Mouse (Mus musculus): Measurements from ENCODE around the gene Bcar3.
A peak's percentile ranks its signal among the peaks of the same experiment; 100 is the strongest.
"Not testable (repeated sequence)": the region's sequence is repeated elsewhere in the genome, so short reads cannot be mapped to it uniquely, and the experiment has no call there.

Gene Bcar3

GRCm38 (mm10) chr3:122387771-122388170, 93.8 kb downstream of the Bcar3 start:
- DNase-seq, result no peak

GRCm38 (mm10) chr3:122389972-122390371, 96.0 kb downstream of the Bcar3 start:
- no peak for DNase-seq

GRCm38 (mm10) chr3:122391098-122391497, 97.2 kb downstream of the Bcar3 start:
- DNase-seq, result no peak

DNA sequence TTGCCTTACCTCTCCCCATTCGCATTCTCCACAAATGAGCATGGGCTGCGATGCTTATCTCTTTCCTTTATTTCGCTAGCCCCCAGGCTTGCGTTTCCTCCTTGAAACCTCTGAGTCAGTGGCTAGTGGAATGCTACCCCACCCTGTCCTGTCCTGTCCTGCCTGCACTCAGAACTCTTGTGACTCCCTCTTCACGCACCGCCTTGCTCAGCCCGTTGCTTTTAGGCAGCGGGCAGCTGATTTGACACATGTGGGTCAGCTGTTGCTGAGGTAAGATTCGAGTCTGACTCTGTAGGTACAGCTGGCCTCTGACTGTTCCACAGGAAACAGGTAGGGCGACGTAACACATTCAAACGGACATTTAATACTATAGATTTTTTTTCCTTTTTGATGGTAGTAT, 97.9 kb downstream of the Bcar3 start:
- no peak for DNase-seq

- not testable (repeated sequence) for DNase-seq
These were observed 99.5 kb downstream of the Bcar3 start for GRCm38 (mm10) chr3:122393411-122393810.

GRCm38 (mm10) chr3:122393836-122394374, 100.0 kb downstream of the Bcar3 start:
- DNase-seq, result no peak

DNA sequence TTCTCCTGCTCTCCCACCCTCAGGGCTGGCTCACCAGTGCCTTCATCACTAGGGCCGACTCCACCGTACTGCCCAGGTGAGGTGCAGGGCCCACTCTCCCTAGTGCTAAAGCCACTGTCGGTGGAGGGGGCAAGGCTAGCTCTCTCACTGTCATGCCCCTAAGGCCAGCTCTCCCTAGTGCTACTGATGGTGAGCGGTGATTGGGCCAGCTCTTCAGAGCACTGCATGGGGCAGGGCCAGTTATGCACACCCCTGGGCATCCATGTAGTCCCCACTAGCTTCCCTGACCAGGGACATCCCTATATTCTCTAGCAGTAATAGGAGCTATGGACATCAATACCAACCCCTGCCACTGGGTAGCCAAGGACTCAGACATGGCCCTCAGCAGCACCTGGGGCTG, 103.0 kb downstream of the Bcar3 start:
- DNase-seq, result no peak

DNA sequence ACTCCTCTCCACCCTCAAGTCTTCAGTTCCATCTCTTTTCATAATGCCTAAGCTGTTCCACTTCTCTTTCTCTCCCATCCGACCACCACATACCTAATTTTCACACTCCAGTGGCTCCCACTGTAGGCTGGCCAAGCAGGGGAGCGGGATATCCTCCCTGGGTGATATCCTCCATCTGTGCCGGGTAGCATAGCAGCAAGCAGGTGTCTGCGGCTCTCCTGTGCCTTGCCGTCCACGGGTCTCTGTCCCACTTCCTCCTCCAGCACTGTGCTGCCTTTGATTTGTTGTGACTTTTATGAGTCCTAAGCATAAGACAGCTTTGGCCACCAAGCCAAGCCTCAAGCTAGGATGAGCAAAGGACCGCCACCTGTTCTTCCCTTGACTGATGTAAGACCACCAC, 103.5 kb downstream of the Bcar3 start:
- no peak for DNase-seq

DNA sequence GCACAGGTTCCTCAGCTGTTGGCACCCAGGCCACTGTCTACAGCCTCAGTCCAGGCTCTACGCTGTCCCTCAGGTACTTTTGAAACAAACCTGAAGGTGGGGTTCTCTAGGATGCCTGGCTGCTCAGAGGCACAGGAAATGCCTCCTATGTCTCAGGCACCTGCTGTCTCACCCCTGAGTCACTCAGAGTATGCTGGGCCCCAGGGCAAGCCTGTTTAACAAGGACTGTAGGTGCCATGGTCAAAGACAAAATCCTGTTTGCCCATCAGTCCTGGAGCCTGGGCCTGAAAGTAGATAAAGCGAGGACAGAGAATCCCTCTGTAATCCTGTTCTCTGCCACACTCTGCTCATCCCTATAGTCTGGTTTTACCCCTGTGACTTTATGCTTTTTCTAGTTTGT, 107.1 kb downstream of the Bcar3 start:
- no peak for DNase-seq

GRCm38 (mm10) chr3:122402143-122402542, 108.2 kb downstream of the Bcar3 start:
- DNase-seq, result no peak

GRCm38 (mm10) chr3:122403860-122404557, 110.1 kb downstream of the Bcar3 start:
- DNase-seq, result no peak

DNA sequence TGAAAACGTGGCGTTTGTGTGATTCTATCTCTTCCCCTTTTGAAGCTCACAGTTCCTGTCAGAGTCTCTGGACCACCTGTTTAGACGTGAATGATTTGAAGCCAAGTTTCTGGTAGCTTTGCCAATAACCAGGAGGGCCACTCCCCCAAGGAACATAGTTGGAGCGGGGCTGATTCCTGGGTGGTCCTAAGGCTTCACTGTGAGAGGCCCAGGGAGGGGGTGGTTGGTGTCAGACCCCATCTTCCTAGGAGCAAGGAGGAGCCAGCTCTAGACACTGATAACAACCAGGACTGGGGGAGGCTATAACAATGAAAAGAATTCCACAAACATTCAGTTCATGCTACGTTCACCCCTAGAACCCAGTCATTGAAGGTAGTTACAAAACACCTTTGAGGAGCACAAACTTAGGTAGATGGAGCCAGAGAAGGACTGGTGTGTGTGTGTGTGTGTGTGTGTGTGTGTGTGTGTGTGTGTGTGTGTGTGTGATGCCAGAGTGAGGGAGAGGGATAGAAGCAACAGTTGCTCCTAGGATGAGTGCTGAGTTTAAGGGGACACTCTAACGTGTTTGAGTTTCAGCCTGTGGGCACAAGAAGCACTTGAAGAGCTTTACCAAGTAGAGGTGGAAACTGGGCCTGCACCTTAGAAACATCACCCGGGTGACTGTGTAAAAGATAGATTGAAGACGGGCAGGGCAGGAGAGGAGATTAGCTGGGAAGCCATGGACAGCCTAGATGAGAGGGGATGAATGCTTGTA, 111.4 kb downstream of the Bcar3 start:
- no peak for DNase-seq

DNA sequence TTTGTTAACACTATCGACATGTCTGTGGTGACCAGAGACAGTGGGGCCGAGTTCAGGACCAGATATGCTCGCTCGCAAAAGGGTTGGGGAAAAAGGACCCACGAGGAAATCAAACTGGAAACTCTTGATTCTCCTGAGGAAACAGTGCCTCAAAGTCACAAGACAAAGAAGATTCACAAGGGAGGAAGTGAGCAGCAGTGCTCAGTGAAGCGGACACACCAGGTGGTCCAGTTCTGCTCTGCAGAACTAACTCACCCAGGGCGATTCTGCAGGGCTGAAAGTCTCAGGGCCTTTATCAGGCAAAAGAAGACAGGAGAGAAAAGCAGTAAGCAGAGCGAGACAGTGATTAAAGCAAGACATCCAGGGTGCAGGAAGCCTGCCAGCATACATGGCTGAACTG, 112.5 kb downstream of the Bcar3 start:
- DNase-seq, result no peak

GRCm38 (mm10) chr3:122407757-122408156, 113.8 kb downstream of the Bcar3 start:
- DNase-seq, result no peak

- no peak for DNase-seq
These were observed 114.9 kb downstream of the Bcar3 start for GRCm38 (mm10) chr3:122408798-122409311.

DNA sequence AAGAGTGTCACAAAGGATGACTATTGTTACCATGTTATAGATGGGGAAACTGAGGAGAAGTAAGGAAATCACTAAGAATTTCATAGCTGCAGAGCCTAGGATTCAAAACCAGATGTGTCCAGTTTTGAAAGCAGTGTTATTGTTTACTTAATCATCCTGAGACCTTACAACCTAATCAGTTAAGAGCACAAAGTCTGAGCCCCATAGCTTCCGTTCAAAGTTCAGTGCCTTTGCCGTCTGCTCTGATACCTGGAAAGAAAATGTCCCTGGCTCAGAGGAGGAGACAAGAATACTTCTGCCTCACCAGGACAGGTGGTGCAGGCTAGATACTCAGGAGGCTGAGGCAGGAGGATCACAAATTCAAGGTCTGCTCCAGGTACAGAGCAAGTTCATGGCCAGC, 117.7 kb downstream of the Bcar3 start:
- DNase-seq, result no peak

DNA sequence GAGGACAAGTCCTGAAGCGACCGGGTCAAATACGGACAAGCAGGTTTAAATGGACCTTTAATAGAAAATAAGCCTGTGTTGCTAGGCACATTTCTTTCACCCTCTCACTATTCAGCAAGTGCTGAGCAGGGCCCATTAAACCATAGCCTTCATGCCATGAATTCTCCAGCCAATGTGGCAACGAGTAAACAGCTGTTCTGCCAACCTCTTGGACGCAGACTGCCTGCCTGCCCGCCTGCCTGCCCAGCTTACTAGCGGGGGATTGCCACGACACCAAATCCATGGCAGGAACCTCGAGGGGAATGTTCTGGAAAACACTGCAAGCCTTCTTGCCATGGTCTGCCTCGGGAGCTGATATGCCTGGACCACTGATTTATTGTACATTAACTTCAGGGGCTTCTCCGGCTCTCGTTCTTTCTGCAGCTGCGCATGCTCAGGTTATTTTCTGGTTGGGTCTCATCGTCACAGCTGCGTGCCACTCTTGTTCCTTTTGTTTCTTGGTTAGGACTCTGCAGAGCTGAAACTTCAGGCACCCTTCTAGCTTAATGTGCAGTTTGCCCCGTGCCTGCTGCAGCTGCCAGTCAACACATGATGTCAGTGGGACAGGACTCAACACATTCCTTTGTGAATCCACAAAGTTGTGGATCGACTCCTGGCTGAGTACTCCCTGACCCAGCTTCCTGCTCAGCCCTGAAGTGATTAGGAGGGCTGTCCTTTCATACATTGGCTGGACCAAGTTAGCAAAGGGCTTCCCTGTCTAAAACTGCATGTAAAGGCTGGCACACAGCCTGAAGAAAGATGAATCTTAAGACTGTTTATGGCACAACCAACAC, 120.0 kb downstream of the Bcar3 start:
- DNase-seq, result peak; percentile 40

DNA sequence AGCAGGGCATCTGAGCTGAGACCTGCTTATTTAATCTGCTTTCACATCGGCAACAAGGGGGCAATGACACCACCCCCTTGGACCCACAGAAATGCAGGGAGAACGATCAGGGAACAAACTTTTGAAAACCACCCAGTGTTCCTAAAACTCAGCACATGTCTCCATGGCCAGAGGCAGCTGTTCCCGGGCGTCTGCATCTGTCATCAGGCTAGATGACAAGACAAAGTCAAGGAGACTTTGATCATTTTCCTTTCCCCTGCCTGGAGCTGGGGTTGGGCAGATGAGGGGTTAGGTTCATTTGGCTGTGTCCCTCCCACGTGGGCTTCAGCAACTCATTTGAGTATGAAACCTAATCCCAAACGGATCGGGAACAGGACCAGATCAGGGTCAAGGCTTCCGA, 120.9 kb downstream of the Bcar3 start:
- no peak for DNase-seq

DNA sequence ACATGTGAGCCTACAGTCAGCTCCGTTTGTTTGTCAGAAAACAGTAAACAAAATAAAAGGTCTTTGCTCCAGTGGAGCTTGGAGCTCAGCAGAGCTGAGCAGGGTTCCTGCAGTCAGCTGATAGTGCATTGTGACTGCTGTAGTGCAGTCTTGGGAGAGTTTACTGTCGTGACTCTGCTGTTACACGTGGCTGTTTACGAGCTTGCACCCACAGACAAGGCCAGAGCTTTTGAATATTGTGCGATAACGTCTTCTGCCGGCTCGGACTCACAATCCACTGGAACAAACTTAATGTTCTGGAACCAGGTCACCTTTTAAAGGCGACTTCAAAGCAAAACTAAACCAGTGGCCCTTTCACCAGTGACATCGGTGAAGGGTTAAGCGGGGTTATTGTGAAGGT, 123.5 kb downstream of the Bcar3 start:
- DNase-seq, result peak; percentile 36

- no peak for DNase-seq
These were observed 124.8 kb downstream of the Bcar3 start for GRCm38 (mm10) chr3:122418564-122419274.

GRCm38 (mm10) chr3:122419610-122420409, 125.9 kb downstream of the Bcar3 start:
- peak; percentile 79 for DNase-seq

DNA sequence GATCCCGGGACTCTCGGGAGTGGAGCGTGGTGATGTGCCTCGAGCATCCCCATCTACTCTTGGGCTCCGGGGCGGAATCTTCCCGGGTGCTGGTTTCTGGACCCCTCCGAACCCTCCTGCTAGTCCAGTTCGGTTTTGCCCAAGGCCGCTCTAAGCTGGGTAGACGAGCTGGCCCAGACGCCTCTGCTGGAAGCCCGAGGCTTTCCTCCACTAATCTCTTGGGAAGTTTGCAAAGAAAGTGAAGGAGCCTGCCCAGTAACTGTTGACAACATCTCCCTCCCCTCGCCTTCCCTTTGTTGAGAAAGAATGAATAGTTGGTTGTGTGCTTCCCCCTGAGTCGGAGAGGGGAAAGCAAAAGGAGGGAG, 126.5 kb downstream of the Bcar3 start:
- peak; percentile 17 for DNase-seq

Measured in kidney, adult 11 months (tissue).